ENCODE assay signal across 7 mouse cellular contexts in genomic region chr9:58009015-58009362, GRCm38 (mm10). TPM values are rescaled to one million over a fixed set of nuclear protein-coding genes. Genes with fewer than 3 reads are reported as not detected.
DNase-seq lines count a peak whose midpoint lies in the region; ATAC-seq and TF ChIP-seq lines count a peak whose summit lies in the region.

No protein-coding gene starts in this region.

- dilution Hi-C loops in CH12.LX (cut with MboI; ENCODE audit: extremely low pct_ligation_motif_present, extremely low pct_unique_long_range_greater_than_20kb, low sequenced_read_pairs), result no loop called here

- no peak overlapping the region for H3K9ac ChIP-seq in CH12.LX (ENCODE audit: insufficient read depth, low read depth)
- H3K9ac ChIP-seq in forebrain, embryonic 13.5 days, result peak overlapping the region; percentile 47
- H3K9ac ChIP-seq in lung, embryonic 16.5 days (ENCODE audit: low read length), result 0 out of 2 replicates have a peak overlapping the region, but pooled peaks have one; percentile 29
- no peak overlapping the region for H3K9ac ChIP-seq in stomach, embryonic 14.5 days (replicated peaks; ENCODE audit: low read depth, low read length)

- H3K9me3 ChIP-seq in CH12.LX (replicated peaks; ENCODE audit: low read length), result peaks cover 6% of the 10 kb centered on the region
- no peaks in the 10 kb centered on the region for H3K9me3 ChIP-seq in forebrain, embryonic 13.5 days (replicated peaks)
- H3K9me3 ChIP-seq in lung, embryonic 16.5 days (ENCODE audit: control insufficient read depth, low read length), result no peaks in the 10 kb centered on the region
- H3K9me3 ChIP-seq in stomach, embryonic 14.5 days (ENCODE audit: control insufficient read depth, low read depth, low read length), result no peaks in the 10 kb centered on the region

- in situ Hi-C loops in CH12.LX (cut with MboI; ENCODE audit: low pct_ligation_motif_present, low pct_unique_long_range_greater_than_20kb, low sequenced_read_pairs), result no loop called here

- no peak for TF ChIP-seq CTCF in CH12.LX (conservative IDR thresholded peaks at IDR 0.05 in 1 of 2, IDR thresholded peaks at IDR 0.05 in 1 of 2; ENCODE audit: low read depth in 2 of 2, low read length in 2 of 2)

- no peak overlapping the region for H3K4me2 ChIP-seq in CH12.LX (ENCODE audit: insufficient read depth, low read depth, poor library complexity, severe bottlenecking)
- H3K4me2 ChIP-seq in forebrain, embryonic 13.5 days, result peak overlapping the region; percentile 48
- H3K4me2 ChIP-seq in lung, embryonic 16.5 days (ENCODE audit: low read depth, low read length), result no peak overlapping the region
- H3K4me2 ChIP-seq in stomach, embryonic 14.5 days (replicated peaks; ENCODE audit: low read depth, low read length), result no peak overlapping the region

- H3K4me3 ChIP-seq in CH12.LX (replicated peaks in 1 of 3; ENCODE audit: low read depth in 2 of 3, low read length in 2 of 3, poor library complexity in 1 of 3), result no peak overlapping the region
- peak overlapping the region; percentile 6; the same call in 1 of the 2 replicates for H3K4me3 ChIP-seq in forebrain, embryonic 13.5 days
- H3K4me3 ChIP-seq in lung, embryonic 16.5 days (ENCODE audit: low read length), result no peak overlapping the region
- no peak overlapping the region for H3K4me3 ChIP-seq in stomach, embryonic 14.5 days (ENCODE audit: low read depth, low read length)

- TF ChIP-seq POLR2A in CH12.LX (IDR thresholded peaks at IDR 0.05; ENCODE audit: low read depth, low read length), result no peak

- DNase-seq in CH12.LX (ENCODE audit: extremely low read depth), result peak; percentile 74
- peak; percentile 92 for DNase-seq in Muller cell, postnatal 12 days (ENCODE audit: inconsistent ontology term)
- DNase-seq in heart, postnatal 36 days, result peak; percentile 62 to 63
- no peak for DNase-seq in thymus, postnatal 4 days

- H3K79me2 ChIP-seq in CH12.LX (replicated peaks; ENCODE audit: control insufficient read depth, extremely low read depth, insufficient read depth, poor library complexity, severe bottlenecking), result no peaks in the 10 kb centered on the region

- TF ChIP-seq RAD21 in CH12.LX (IDR thresholded peaks at IDR 0.05; ENCODE audit: low read depth, low read length), result no peak

- intact Hi-C loops in heart, postnatal 36 days (cut with DNase I), result no loop called here

- H3K4me1 ChIP-seq in CH12.LX (ENCODE audit: control insufficient read depth in 1 of 2, insufficient read depth in 2 of 2), result peaks cover 22 to 56% of the 10 kb centered on the region in 2 experiments
- peaks cover 34% of the 10 kb centered on the region for H3K4me1 ChIP-seq in forebrain, embryonic 13.5 days
- H3K4me1 ChIP-seq in lung, embryonic 16.5 days (replicated peaks; ENCODE audit: control insufficient read depth, insufficient read depth, low read length), result no peaks in the 10 kb centered on the region; the same call in 1 of the 2 replicates
- H3K4me1 ChIP-seq in stomach, embryonic 14.5 days (ENCODE audit: control insufficient read depth, insufficient read depth, low read length), result 0 out of 2 replicates have a peak, but pooled peaks cover 4% of the 10 kb centered on the region

- peaks cover 7 to 9% of the 10 kb centered on the region in 2 experiments for H3K36me3 ChIP-seq in CH12.LX (replicated peaks in 1 of 2; ENCODE audit: control insufficient read depth in 1 of 2, insufficient read depth in 1 of 2, low read length in 1 of 2)
- H3K36me3 ChIP-seq in forebrain, embryonic 13.5 days (ENCODE audit: poor library complexity, severe bottlenecking), result no peaks in the 10 kb centered on the region
- no peaks in the 10 kb centered on the region for H3K36me3 ChIP-seq in lung, embryonic 16.5 days (ENCODE audit: control insufficient read depth, insufficient read depth, low read length)
- no peaks in the 10 kb centered on the region for H3K36me3 ChIP-seq in stomach, embryonic 14.5 days (ENCODE audit: control insufficient read depth, insufficient read depth, low read length)

- under 1% methylated on average over 6 of the region's 6 CpGs for WGBS in forebrain, embryonic 13.5 days
- WGBS in lung, embryonic 16.5 days, result 10% methylated on average over 6 of the region's 6 CpGs
- WGBS in stomach, embryonic 14.5 days, result 13% methylated on average over 6 of the region's 6 CpGs

- no peak overlapping the region for H3K27ac ChIP-seq in CH12.LX (ENCODE audit: insufficient read depth, low read depth)
- H3K27ac ChIP-seq in forebrain, embryonic 13.5 days, result peak overlapping the region; percentile 89
- H3K27ac ChIP-seq in lung, embryonic 16.5 days (ENCODE audit: low read length), result no peak overlapping the region
- no peak overlapping the region for H3K27ac ChIP-seq in stomach, embryonic 14.5 days (ENCODE audit: low read length)

- TF ChIP-seq EP300 in CH12.LX (IDR thresholded peaks at IDR 0.05; ENCODE audit: low read length), result no peak

- H3K27me3 ChIP-seq in CH12.LX (replicated peaks), result no peaks in the 10 kb centered on the region
- no peaks in the 10 kb centered on the region for H3K27me3 ChIP-seq in forebrain, embryonic 13.5 days
- H3K27me3 ChIP-seq in lung, embryonic 16.5 days (ENCODE audit: control insufficient read depth, insufficient read depth, low read depth, low read length), result no peaks in the 10 kb centered on the region
- no peaks in the 10 kb centered on the region for H3K27me3 ChIP-seq in stomach, embryonic 14.5 days (ENCODE audit: control insufficient read depth, insufficient read depth, low read length)

- ATAC-seq in forebrain, embryonic 13.5 days, result peak; percentile 96
- peak; percentile 45; the same call in 1 of the 2 replicates for ATAC-seq in lung, embryonic 16.5 days (ENCODE audit: low read depth)
- 0 out of 2 replicates have a peak, but pooled peaks have one; percentile 53 for ATAC-seq in stomach, embryonic 14.5 days (ENCODE audit: insufficient number of reproducible peaks, insufficient read depth, low FRiP score, low read depth)

TF ChIP-seq in CH12.LX, 34 proteins besides CTCF, POLR2A, EP300 and RAD21:
- no peak for TF ChIP-seq ELF1 (IDR thresholded peaks at IDR 0.05; ENCODE audit: low read depth, low read length)
- no peak for TF ChIP-seq TBP (conservative IDR thresholded peaks at IDR 0.05; ENCODE audit: low read depth, low read length)
- TF ChIP-seq ZNF384 (IDR thresholded peaks at IDR 0.05; ENCODE audit: low read depth, low read length), result no peak
- TF ChIP-seq MXI1 (IDR thresholded peaks at IDR 0.05; ENCODE audit: low read depth, low read length), result peak; percentile 34; the same call in 1 of the 2 replicates
- TF ChIP-seq JUN (IDR thresholded peaks at IDR 0.05; ENCODE audit: insufficient read depth, low read depth, low read length), result peak; percentile 30; the same call in 1 of the 2 replicates
- no peak for TF ChIP-seq ZC3H11A (IDR thresholded peaks at IDR 0.05; ENCODE audit: low read depth, low read length)
- TF ChIP-seq USF1 (IDR thresholded peaks at IDR 0.05; ENCODE audit: low read depth, low read length), result peak; percentile 74
- no peak for TF ChIP-seq E2F4 (IDR thresholded peaks at IDR 0.05; ENCODE audit: insufficient replicate concordance, low read depth, low read length)
- peak; percentile 73 for TF ChIP-seq ETS1 (conservative IDR thresholded peaks at IDR 0.05; ENCODE audit: low read depth, low read length)
- TF ChIP-seq USF2 (conservative IDR thresholded peaks at IDR 0.05; ENCODE audit: low read depth, low read length), result peak; percentile 79
- no peak for TF ChIP-seq IRF4 (IDR thresholded peaks at IDR 0.05; ENCODE audit: low read depth, low read length)
- TF ChIP-seq PAX5 (IDR thresholded peaks at IDR 0.05; ENCODE audit: low read length), result no peak
- TF ChIP-seq TCF12 (IDR thresholded peaks at IDR 0.05; ENCODE audit: low read depth, low read length), result no peak
- peak; percentile 93 for TF ChIP-seq MAX (IDR thresholded peaks at IDR 0.05; ENCODE audit: low read length)
TF ChIP-seq in CH12.LX: peak in this region for 6.

RNA-seq across cellular contexts. Expression of gene Cyp11a1, which starts 2.8 kb away (rescaled TPM):
- total RNA-seq in CH12.LX (2012; rRNA removed), result 2.6 and 4.6 TPM in 2 replicates
- total RNA-seq in CH12.LX (2014; rRNA removed), result 8.3 and 9.0 TPM in 2 replicates
- polyA plus RNA-seq in CH12.LX (2012; ENCODE audit: insufficient read length, low read depth), result 12.1 and 12.8 TPM in 2 replicates
- 0.23 and 0.65 TPM in 2 replicates for polyA plus RNA-seq in forebrain, embryonic 13.5 days (2015; fragmentation: Nextera tagmentation; extraction: Ambion mirVana)
- total RNA-seq in heart, postnatal 36 days (2021), result under 1 TPM; 0.16 to 0.22 TPM
- 0.58 and 0.74 TPM in 2 replicates for polyA plus RNA-seq in lung, embryonic 16.5 days (2015; fragmentation: Nextera tagmentation; extraction: Ambion mirVana)
- polyA plus RNA-seq in stomach, embryonic 14.5 days (2014; fragmentation: Nextera tagmentation; extraction: Ambion mirVana), result 0.26 and 0.57 TPM in 2 replicates

RNA-seq across cellular contexts. Expression of gene Stra6, which starts 54.6 kb away (rescaled TPM):
- total RNA-seq in CH12.LX (2012; rRNA removed), result 0.08 TPM in 1 of 2 replicates, not detected in the other
- total RNA-seq in CH12.LX (2014; rRNA removed), result 0.08 TPM in 1 of 2 replicates, not detected in the other
- polyA plus RNA-seq in CH12.LX (2012; ENCODE audit: insufficient read length, low read depth), result 0.08 and 0.09 TPM in 2 replicates
- 7.1 and 7.7 TPM in 2 replicates for polyA plus RNA-seq in forebrain, embryonic 13.5 days (2015; fragmentation: Nextera tagmentation; extraction: Ambion mirVana)
- under 1 TPM; 0.16 to 0.47 TPM for total RNA-seq in heart, postnatal 36 days (2021)
- polyA plus RNA-seq in lung, embryonic 16.5 days (2015; fragmentation: Nextera tagmentation; extraction: Ambion mirVana), result 1.0 TPM in 2 replicates
- 4.3 and 6.0 TPM in 2 replicates for polyA plus RNA-seq in stomach, embryonic 14.5 days (2014; fragmentation: Nextera tagmentation; extraction: Ambion mirVana)

Comparison
In these comparisons a context has a peak if more than half of its experiments do, and no peak if none do; other contexts are left out.
1. H3K9ac ChIP-seq: peak in forebrain, embryonic 13.5 days (single experiment) and lung, embryonic 16.5 days (single experiment); none in CH12.LX (single experiment) and stomach, embryonic 14.5 days (single experiment).
2. ATAC-seq: peak in every context shown above with its lines; median percentile 96 in forebrain, embryonic 13.5 days; 53 in stomach, embryonic 14.5 days; 45 in lung, embryonic 16.5 days.